Mouse (Mus musculus) cerebellum, adult 9-11 months (tissue): ENCODE results near the gene Nfib.

Source experiments
- DNase-seq: peaks from one replicate; pipeline ENCODE4 v3.0.0; 2022

Gene Nfib

GRCm38 (mm10) chr4:82690267-82690666, 15.3 kb downstream of the Nfib start:
- DNase-seq: peak; percentile 91

DNA sequence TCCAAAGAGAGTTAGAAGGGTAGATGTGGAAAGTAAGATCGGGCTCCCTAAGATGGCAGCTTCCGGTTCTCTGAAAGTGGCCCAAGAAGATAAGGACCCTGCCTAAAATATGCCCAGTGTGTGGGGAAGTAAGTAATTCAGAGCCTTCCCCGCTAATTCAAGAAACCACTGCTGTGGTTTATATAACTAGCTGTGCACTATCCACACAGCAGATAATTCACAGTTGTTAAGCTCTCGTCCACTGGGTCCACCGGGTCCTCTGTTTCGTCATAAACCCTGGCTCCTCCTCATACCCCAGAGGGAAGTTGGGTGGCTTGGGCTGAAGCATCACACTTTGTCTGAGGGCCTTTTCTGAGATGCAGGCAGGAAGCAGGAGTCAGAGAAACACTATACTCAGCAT, 19.5 kb downstream of the Nfib start:
- DNase-seq: no peak

DNA sequence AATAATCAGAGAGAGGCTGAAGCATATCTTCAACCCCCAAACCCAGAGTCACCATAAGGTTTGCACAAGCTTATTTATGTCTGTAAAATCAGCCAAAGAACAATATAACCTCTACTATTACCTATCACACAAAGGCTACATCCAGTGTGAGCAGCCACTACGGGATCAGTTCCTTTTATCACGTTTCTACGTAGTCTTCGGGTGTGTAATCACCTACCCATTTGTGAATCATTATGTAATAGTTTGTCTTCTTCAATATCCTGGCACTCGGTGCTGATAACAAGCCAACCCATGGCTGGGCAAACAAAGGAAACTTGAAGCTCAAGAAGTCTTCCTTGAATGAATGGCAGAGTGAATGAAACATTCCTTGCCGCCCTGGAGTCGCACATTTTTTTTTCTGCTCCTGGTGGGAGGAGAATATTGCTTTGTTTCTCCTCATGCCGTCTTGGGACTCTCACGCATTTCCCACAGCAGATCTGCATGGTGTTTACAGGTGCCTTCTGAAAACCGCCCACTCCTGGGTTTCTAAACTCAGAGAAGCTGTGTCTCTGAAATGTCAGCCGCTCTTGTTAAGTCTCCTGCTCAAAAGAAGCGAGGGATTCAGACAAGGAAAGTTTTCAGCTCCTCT, 21.3 kb downstream of the Nfib start:
- no peak for DNase-seq

GRCm38 (mm10) chr4:82683583-82683982, 22.0 kb downstream of the Nfib start:
- DNase-seq: no peak

GRCm38 (mm10) chr4:82676104-82676503, 29.4 kb downstream of the Nfib start:
- DNase-seq: no peak

DNA sequence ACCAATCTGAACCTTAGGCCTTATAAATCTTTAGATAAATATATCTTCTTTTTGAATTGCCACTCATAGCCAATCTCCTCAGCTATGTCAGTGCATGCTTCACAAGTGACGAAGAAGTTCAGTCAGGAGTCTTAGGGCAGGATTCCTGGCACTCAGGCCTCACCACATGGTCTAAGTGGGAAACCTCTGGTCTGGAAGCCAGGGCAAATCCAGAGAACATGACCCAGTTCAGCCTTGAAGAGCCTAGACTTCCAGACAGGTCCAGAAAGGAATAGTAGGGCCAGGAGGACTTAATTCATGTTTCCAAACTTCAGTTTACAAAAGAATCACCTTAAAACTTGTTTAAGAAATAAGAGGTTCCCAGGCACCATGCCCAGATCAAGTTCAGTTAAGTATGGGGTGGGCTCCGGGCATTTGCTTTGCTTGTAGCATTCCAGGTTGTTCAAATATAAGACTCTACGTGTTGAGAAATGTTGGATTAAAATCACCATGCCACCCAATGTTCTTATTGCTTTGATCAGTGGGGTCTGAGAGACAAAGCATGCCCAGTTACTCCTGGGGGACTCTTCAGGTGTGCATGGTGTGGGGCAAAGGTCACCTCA, 38.2 kb downstream of the Nfib start:
- DNase-seq: no peak

- no peak for DNase-seq
Observed at GRCm38 (mm10) chr4:82664436-82664835, 41.1 kb downstream of the Nfib start.

- no peak for DNase-seq
Observed at GRCm38 (mm10) chr4:82663749-82664381, 41.7 kb downstream of the Nfib start.

- no peak for DNase-seq
Observed at GRCm38 (mm10) chr4:82662626-82663025, 42.9 kb downstream of the Nfib start.

DNA sequence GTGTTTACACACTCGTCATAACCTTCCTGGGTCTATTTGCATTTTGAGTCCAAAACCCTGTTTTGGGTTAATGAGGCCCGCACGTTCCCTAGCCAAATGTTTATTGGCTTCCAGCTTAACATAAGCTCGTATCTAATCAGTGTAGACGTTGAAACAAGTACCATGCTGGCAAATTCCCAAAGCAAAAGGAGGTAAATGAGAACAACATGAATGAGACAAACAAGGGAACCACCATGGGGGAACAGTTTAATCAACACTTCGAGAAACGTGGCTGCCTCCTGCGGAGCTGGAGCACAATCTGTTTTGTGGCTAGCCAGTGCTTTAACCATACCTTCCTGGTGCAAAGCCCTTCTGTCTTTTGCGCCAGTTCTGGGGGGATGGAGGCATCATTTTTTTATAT, 43.3 kb downstream of the Nfib start:
- DNase-seq: no peak

- no peak for DNase-seq
Observed at GRCm38 (mm10) chr4:82661215-82661614, 44.3 kb downstream of the Nfib start.

- DNase-seq: no peak
Observed at GRCm38 (mm10) chr4:82645679-82646078, 59.9 kb downstream of the Nfib start.

- no peak for DNase-seq
Observed at GRCm38 (mm10) chr4:82644797-82645196, 60.8 kb downstream of the Nfib start.

DNA sequence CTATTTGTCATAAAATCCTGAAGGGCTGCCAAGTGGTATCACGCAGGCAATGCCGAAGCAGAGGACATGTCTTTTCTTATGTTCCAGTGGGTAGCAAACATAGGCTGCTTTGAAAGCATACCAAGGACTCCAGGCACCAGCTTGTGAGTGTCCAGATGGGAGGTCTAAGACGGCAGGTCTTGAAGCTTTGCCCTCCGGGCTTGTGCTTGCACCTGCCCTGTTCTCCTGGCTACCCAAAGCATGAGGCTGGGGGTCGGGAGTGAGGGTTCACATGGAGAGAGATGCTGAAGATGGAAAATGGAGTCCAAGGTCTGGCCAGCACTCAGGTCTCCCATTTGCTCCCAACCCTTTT, 61.8 kb downstream of the Nfib start:
- no peak for DNase-seq

DNA sequence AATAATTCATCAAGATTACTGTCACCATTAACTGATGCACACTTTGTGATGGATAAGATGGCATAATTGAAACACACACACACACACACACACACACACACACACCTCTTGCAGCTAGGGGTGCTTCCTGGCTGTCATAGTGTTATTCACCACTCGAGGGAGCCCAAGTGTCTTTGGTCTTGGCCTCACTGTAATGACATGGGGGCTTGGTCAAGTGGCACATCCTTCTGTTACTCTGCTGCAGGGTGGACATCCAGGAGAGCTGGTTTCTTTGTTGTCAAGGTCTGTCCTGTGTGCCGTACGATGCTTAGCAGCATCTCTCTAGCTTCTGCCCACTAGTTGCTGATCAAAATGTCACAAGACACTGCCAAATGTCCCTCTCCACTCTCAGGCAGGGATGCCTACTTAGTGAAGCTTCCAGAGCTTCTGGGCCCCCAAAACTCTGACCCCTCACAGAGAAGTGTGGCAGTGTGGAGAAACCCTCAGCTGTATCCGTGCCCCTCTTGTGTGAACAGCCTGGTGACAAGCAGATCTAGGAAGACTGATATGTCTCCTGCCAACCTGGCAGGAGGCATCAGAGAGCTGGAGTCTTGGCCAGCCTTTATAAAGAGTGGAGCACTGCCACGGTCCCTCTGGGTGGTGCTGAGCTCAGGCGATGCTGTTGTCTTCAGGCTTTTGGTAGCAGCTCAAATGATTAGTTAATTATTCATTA, 62.4 kb downstream of the Nfib start:
- peak; percentile 70 for DNase-seq

DNA sequence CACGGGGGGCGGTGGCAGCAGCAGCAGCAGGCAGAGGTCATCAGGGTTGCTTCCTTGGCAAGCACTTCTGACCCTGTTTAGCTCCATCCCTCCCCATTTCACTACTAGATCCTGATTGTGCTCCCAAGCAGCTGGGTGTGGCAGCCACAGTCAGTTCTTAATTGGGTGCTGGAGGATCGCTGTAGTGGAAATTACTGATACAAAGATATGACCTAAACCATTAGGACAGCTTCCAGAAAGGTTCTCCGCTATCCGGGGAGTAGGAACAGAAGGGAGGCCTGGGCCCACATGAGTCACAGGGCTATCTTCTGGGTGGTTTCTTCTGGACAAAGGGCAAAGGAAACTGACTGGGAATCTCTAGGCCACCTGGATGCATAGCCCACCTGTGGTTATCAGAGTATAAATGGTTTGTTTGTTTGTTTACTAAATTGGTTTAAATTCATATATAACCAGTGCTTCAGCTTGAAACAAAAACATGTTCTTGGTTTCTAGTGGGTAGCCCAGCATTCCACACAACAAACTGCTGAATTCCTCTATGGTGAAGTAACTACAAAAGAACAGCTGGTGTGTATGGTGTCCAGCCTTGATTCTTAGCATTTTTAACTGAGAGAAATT, 64.4 kb downstream of the Nfib start:
- DNase-seq: no peak

DNA sequence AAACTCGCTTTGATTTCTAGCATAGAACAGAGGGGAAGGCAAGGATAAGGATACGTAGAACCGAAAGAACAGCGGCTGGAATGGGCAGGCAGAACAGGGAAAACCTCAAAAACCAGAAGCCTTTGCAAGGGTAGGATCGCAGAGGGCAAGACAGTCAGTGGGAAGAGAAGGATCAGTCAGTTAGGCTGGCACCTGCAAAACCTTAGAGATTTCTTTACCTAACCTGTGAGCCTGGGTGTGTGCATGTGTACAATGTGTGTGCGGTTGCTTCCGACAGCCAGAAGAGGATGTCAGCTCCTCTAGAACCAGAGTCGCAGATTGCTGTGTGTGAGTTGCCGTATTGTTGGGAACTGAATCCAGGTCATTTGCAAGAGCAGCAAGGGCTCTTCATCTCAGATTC, 67.3 kb downstream of the Nfib start:
- DNase-seq: no peak

- no peak for DNase-seq
Observed at GRCm38 (mm10) chr4:82637633-82638032, 67.9 kb downstream of the Nfib start.

GRCm38 (mm10) chr4:82636658-82637057, 68.9 kb downstream of the Nfib start:
- no peak for DNase-seq

- no peak for DNase-seq
Observed at GRCm38 (mm10) chr4:82635881-82636280, 69.7 kb downstream of the Nfib start.

- DNase-seq: no peak
Observed at GRCm38 (mm10) chr4:82635118-82635517, 70.4 kb downstream of the Nfib start.

DNA sequence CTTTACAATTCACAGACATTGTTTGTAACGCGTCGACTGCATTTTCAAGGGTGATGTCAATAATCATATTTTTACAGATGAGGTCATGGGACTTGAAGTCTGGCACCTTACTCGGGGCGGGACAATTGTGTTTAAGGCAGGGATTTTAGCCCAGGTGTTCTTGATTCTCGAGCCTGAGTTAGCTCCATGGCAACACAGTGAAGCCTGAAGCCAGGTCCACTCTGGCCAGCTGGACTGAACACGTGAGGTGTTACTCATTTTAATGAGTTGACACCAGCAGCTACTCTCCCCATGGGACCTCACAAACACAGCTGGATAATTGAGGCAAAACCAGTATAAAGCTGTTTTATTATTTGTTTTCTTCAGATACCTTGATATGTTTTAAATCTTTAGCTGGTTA, 71.2 kb downstream of the Nfib start:
- DNase-seq: no peak

DNA sequence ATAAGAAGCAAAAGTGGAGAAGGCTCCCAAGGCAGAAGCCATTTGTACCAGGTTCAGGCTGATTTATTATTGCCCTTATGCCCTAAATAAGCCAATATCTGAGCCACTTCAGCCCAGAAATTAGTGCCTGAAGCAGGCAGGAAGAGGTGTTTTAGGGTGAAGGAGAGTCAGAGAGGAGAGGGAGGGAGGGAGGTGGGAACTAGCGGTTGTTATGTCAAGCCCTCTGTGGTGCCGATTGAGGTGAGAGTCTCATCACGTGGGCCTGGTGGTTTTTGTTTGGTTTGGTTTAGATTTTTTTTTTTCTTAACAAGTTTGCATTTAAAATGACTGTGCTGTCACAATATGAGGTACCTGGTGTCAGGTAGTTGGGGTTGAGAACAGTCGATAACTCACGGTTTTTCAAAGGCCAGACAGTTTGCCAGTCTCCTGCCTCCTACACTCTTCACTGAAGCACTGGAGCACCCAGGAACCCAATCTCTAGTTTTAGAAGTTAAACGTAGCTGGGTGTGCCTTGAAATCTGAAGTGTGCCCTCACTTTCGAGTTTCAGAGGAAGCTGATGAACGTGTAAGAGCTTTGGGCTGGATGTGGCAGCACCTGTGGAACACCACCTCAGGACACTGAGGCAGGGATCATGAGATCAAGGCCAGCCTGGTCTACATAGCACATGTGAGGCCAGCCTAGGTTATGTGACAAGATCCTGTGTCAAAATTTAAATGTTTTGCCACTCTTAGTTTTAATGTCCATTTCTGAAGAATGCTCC, 81.1 kb downstream of the Nfib start:
- DNase-seq: no peak
